In genomic region chr10:108359974-108360373, GRCm38 (mm10) we compare ENCODE assay signal across 14 mouse cellular contexts. TPM values are rescaled to one million over a fixed set of nuclear protein-coding genes. Genes with fewer than 3 reads are reported as not detected.
A peak's percentile ranks its signal among the peaks of the same experiment; 100 is the strongest.
DNase-seq lines count a peak whose midpoint lies in the region; ATAC-seq and TF ChIP-seq lines count a peak whose summit lies in the region.
"Had no signal": no experiment of that assay in that cellular context is flagged by ENCODE, and none has a peak within 500 bp of the region (broad histone marks: within the 10 kb centered on the region; RNA-seq: fewer than 3 reads in every experiment).

No protein-coding gene starts in this region.

- WGBS in lung, embryonic 14.5 days, result 68% methylated on average over 16 of the region's 16 CpGs
- 76% methylated on average over 16 of the region's 16 CpGs for WGBS in lung, adult 2 months
- WGBS in kidney, embryonic 16.5 days, result 65% methylated on average over 16 of the region's 16 CpGs
- 68% methylated on average over 16 of the region's 16 CpGs for WGBS in stomach, postnatal 0 days

- H3K36me3 ChIP-seq in lung, embryonic 14.5 days (ENCODE audit: insufficient read depth), result peaks cover 7% of the 10 kb centered on the region; the same call in 1 of the 2 replicates
- H3K36me3 ChIP-seq in kidney, embryonic 16.5 days (ENCODE audit: insufficient read depth, low read length), result peaks cover 28% of the 10 kb centered on the region
- H3K36me3 ChIP-seq in stomach, postnatal 0 days (ENCODE audit: control insufficient read depth, insufficient read depth, low read length), result peaks cover 2% of the 10 kb centered on the region; the same call in 1 of the 2 replicates
- H3K36me3 ChIP-seq: embryonic facial prominence, embryonic 12.5 days; forebrain, embryonic 15.5 days; limb, embryonic 12.5 days had no signal

- H3K27ac ChIP-seq in lung, embryonic 14.5 days (ENCODE audit: low read depth), result 0 out of 2 replicates have a peak overlapping the region, but pooled peaks have one; percentile 7
- peak overlapping the region; percentile 76; the same call in 1 of the 2 replicates for H3K27ac ChIP-seq in kidney, embryonic 16.5 days (ENCODE audit: low read length)
- 0 out of 2 replicates have a peak overlapping the region, but pooled peaks have one; percentile 56 for H3K27ac ChIP-seq in stomach, postnatal 0 days (replicated peaks)
- H3K27ac ChIP-seq: embryonic facial prominence, embryonic 12.5 days; forebrain, embryonic 15.5 days; limb, embryonic 12.5 days had no signal

- H3K9me3 ChIP-seq in lung, embryonic 14.5 days (ENCODE audit: low read depth, low read length), result no peaks in the 10 kb centered on the region
- peaks cover 16% of the 10 kb centered on the region for H3K9me3 ChIP-seq in kidney, embryonic 16.5 days (ENCODE audit: low read length)
- H3K9me3 ChIP-seq in stomach, postnatal 0 days (ENCODE audit: control insufficient read depth, low read length), result no peaks in the 10 kb centered on the region
- H3K9me3 ChIP-seq: embryonic facial prominence, embryonic 12.5 days; forebrain, embryonic 15.5 days; limb, embryonic 12.5 days had no signal

- ATAC-seq in lung, embryonic 14.5 days (ENCODE audit: insufficient read depth), result no peak
- no peak for ATAC-seq in kidney, embryonic 16.5 days (ENCODE audit: low FRiP score, low TSS enrichment)
- ATAC-seq in stomach, postnatal 0 days (ENCODE audit: low FRiP score, low TSS enrichment), result no peak
- no peak for ATAC-seq in CD4-positive, CD25-positive, alpha-beta regulatory T cell, adult 4 months
- ATAC-seq: forebrain, embryonic 15.5 days had no signal

- no peak for TF ChIP-seq CTCF in lung, embryonic 14.5 days (IDR thresholded peaks at IDR 0.05; ENCODE audit: low read depth)
- no peak for TF ChIP-seq CTCF in lung, adult 2 months (IDR thresholded peaks at IDR 0.05; ENCODE audit: insufficient read depth, low read length)
- TF ChIP-seq CTCF in stomach, postnatal 0 days (IDR thresholded peaks at IDR 0.05; ENCODE audit: low read depth), result no peak

- TF ChIP-seq POLR2A in lung, adult 2 months (IDR thresholded peaks at IDR 0.05; ENCODE audit: borderline replicate concordance, extremely low read depth, low read depth, low read length), result no peak

- peak; percentile 31 for DNase-seq in lung, embryonic 14.5 days
- no peak for DNase-seq in lung, adult 2 months
- DNase-seq in NIH3T3 (ENCODE audit: low read depth), result peak; percentile 74
- no peak for DNase-seq in stomach, postnatal 0 days (ENCODE audit: low spot score)
- no peak for DNase-seq in urinary bladder, postnatal 10 days (ENCODE audit: low spot score)
- DNase-seq: cerebellum, postnatal 10 days; thymus, postnatal 14 days had no signal

- 0 out of 2 replicates have a peak, but pooled peaks cover 7% of the 10 kb centered on the region for H3K4me1 ChIP-seq in lung, embryonic 14.5 days (ENCODE audit: insufficient read depth)
- H3K4me1 ChIP-seq in lung, adult 2 months (ENCODE audit: control insufficient read depth, insufficient read depth, low read length), result peaks cover 6% of the 10 kb centered on the region
- peaks cover 24% of the 10 kb centered on the region for H3K4me1 ChIP-seq in kidney, embryonic 16.5 days (ENCODE audit: insufficient read depth, low read length)
- H3K4me1 ChIP-seq in stomach, postnatal 0 days (replicated peaks; ENCODE audit: control insufficient read depth, insufficient read depth), result no peaks in the 10 kb centered on the region
- H3K4me1 ChIP-seq: megakaryocyte, embryonic 14.5 days had no signal

- no peaks in the 10 kb centered on the region for H3K27me3 ChIP-seq in lung, embryonic 14.5 days (ENCODE audit: insufficient read depth, low read length)
- H3K27me3 ChIP-seq in kidney, embryonic 16.5 days (ENCODE audit: insufficient read depth, low read length), result no peaks in the 10 kb centered on the region
- no peaks in the 10 kb centered on the region for H3K27me3 ChIP-seq in stomach, postnatal 0 days (ENCODE audit: control insufficient read depth, insufficient read depth, low read length)
- H3K27me3 ChIP-seq: embryonic facial prominence, embryonic 12.5 days; forebrain, embryonic 15.5 days; limb, embryonic 12.5 days; megakaryocyte, embryonic 14.5 days had no signal

- H3K9ac ChIP-seq in lung, embryonic 14.5 days, result no peak overlapping the region
- H3K9ac ChIP-seq in kidney, embryonic 16.5 days (replicated peaks; ENCODE audit: low read length), result no peak overlapping the region
- no peak overlapping the region for H3K9ac ChIP-seq in stomach, postnatal 0 days (ENCODE audit: low read length)
- H3K9ac ChIP-seq: embryonic facial prominence, embryonic 12.5 days; forebrain, embryonic 15.5 days; limb, embryonic 12.5 days had no signal

- TF ChIP-seq EP300 in stomach, postnatal 0 days (optimal IDR thresholded peaks at IDR 0.05), result no peak

- no peak overlapping the region for H3K4me3 ChIP-seq in lung, embryonic 14.5 days (ENCODE audit: low read depth, low read length)
- no peak overlapping the region for H3K4me3 ChIP-seq in lung, adult 2 months (replicated peaks; ENCODE audit: extremely low read depth, low read depth, low read length)
- no peak overlapping the region for H3K4me3 ChIP-seq in kidney, embryonic 16.5 days (ENCODE audit: low read length)
- no peak overlapping the region for H3K4me3 ChIP-seq in stomach, postnatal 0 days (ENCODE audit: low read depth, low read length)
- H3K4me3 ChIP-seq: embryonic facial prominence, embryonic 12.5 days; forebrain, embryonic 15.5 days; limb, embryonic 12.5 days; megakaryocyte, embryonic 14.5 days; myocyte had no signal

- no peak overlapping the region for H3K4me2 ChIP-seq in lung, embryonic 14.5 days
- H3K4me2 ChIP-seq in kidney, embryonic 16.5 days (replicated peaks; ENCODE audit: low read depth, low read length), result no peak overlapping the region
- no peak overlapping the region for H3K4me2 ChIP-seq in stomach, postnatal 0 days (replicated peaks; ENCODE audit: low read depth)
- H3K4me2 ChIP-seq: embryonic facial prominence, embryonic 12.5 days; forebrain, embryonic 15.5 days; limb, embryonic 12.5 days had no signal

RNA-seq across cellular contexts. Expression of gene Pawr, which starts 28.1 kb away (rescaled TPM):
- polyA plus RNA-seq in lung, embryonic 14.5 days (2014; fragmentation: Nextera tagmentation; extraction: Ambion mirVana), result 25.5 and 27.4 TPM in 2 replicates
- 12.9 and 23.8 TPM in 2 replicates for polyA plus RNA-seq in lung, adult 2 months (2012; rRNA removed)
- 13.4 and 13.6 TPM in 2 replicates for polyA plus RNA-seq in kidney, embryonic 16.5 days (2015; fragmentation: Nextera tagmentation; extraction: Ambion mirVana)
- 14.7 and 18.5 TPM in 2 replicates for polyA plus RNA-seq in stomach, postnatal 0 days (2015; fragmentation: Nextera tagmentation; extraction: Ambion mirVana)
- not detected for polyA plus RNA-seq in CD4-positive, CD25-positive, alpha-beta regulatory T cell, adult 4 months (2017; shearing (Covaris generic))

Comparison
In these comparisons a context has a peak if more than half of its experiments do, and no peak if none do; other contexts are left out.
1. DNase-seq: peak in lung, embryonic 14.5 days (single experiment) and NIH3T3 (single experiment); none in lung, adult 2 months (single experiment), stomach, postnatal 0 days (single experiment) and urinary bladder, postnatal 10 days (single experiment).
2. H3K27ac ChIP-seq: peak in every context shown above with its lines; median percentile 76 in kidney, embryonic 16.5 days; 56 in stomach, postnatal 0 days; 7 in lung, embryonic 14.5 days.
3. RNA of gene Pawr, which starts 28.1 kb away (polyA plus RNA-seq): 25.5 to 27.4 TPM in lung, embryonic 14.5 days, 14.7 to 18.5 TPM in stomach, postnatal 0 days, 13.4 to 13.6 TPM in kidney, embryonic 16.5 days and 12.9 to 23.8 TPM in lung, adult 2 months; not detected in CD4-positive, CD25-positive, alpha-beta regulatory T cell, adult 4 months; every median in the first group is over 10 times any median in the second.